9 mouse cellular contexts compared by ENCODE assay signal in the genomic region with DNA sequence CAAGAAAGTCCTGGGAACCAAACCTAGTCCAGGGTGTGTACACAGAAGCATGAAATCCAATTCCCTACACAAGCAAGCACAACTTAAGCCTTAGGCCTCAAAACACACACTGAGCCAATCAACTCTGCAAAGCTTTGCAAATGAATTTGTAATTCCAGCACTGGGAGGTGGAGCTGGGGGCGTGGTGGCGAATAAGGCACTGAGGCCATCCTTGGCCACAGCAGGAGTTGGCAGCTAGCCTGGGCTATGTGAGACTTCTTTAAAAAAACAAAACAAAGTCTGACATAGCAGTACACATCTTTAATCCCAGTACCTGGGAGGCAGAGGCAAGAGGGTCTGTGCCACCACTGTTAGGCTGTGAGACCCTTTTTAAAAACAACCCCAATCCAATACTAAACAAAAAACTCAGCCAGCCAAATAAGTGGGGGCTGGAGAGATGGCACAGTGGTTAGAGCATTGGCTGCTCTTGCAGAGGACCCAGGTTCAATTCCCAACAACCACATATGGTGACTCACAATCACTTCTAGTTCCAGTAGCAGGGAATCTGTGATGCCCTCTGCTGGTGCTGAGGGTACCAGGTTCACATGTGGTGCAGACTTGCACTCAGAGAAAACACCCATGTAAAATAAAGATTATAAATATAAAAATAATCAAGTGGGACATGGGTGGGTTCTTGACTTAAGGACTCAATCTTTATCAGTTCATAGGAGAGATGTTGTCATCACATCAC. TPM values are rescaled to one million over a fixed set of nuclear protein-coding genes. Genes with fewer than 3 reads are reported as not detected.
DNase-seq lines count a peak whose midpoint lies in the region; ATAC-seq and TF ChIP-seq lines count a peak whose summit lies in the region.
"Had no signal": no experiment of that assay in that cellular context is flagged by ENCODE, and none has a peak within 500 bp of the region (broad histone marks: within the 10 kb centered on the region; RNA-seq: fewer than 3 reads in every experiment).

No protein-coding gene starts in this region.

- H3K36me3 ChIP-seq in hindbrain, postnatal 0 days (ENCODE audit: insufficient read depth, low read length) = peaks cover 6% of the 10 kb centered on the region; the same call in 1 of the 2 replicates
- H3K36me3 ChIP-seq in hindbrain, embryonic 12.5 days = peaks cover 9% of the 10 kb centered on the region

- no peak overlapping the region for H3K4me2 ChIP-seq in hindbrain, postnatal 0 days (ENCODE audit: low read depth, low read length)
- no peak overlapping the region for H3K4me2 ChIP-seq in hindbrain, embryonic 12.5 days (replicated peaks)
- H3K4me2 ChIP-seq: stomach, embryonic 15.5 days had no signal

- WGBS in hindbrain, postnatal 0 days = 53% methylated on average over 2 of the region's 2 CpGs
- WGBS in hindbrain, embryonic 12.5 days = 91% methylated on average over 2 of the region's 2 CpGs

- peak; percentile 26 for DNase-seq in hindbrain, postnatal 0 days (ENCODE audit: low spot score)
- DNase-seq in 3134 (ENCODE audit: extremely low read depth, insufficient read length, low spot score) = peak; percentile 34
- DNase-seq in ES-CJ7 (ENCODE audit: low read depth, low spot score) = peak; percentile 49
- DNase-seq in gonadal fat pad, adult 2 months (ENCODE audit: low read depth) = peak; percentile 88
- no peak for DNase-seq in embryo, embryonic 10.5 days (ENCODE audit: low spot score)
- DNase-seq in B cell, adult 2 months = no peak
- no peak for DNase-seq in right cerebral cortex, postnatal 25 days

- no peak overlapping the region for H3K27ac ChIP-seq in hindbrain, postnatal 0 days
- H3K27ac ChIP-seq in hindbrain, embryonic 12.5 days = no peak overlapping the region
- H3K27ac ChIP-seq: stomach, embryonic 15.5 days had no signal

- no peak overlapping the region for H3K4me3 ChIP-seq in hindbrain, postnatal 0 days (ENCODE audit: low read length)
- H3K4me3 ChIP-seq in hindbrain, embryonic 12.5 days = no peak overlapping the region
- H3K4me3 ChIP-seq: stomach, embryonic 15.5 days had no signal

- no peaks in the 10 kb centered on the region for H3K27me3 ChIP-seq in hindbrain, postnatal 0 days (ENCODE audit: insufficient read depth, low read length)
- no peaks in the 10 kb centered on the region for H3K27me3 ChIP-seq in hindbrain, embryonic 12.5 days
- H3K27me3 ChIP-seq: stomach, embryonic 15.5 days had no signal

- 0 out of 2 replicates have a peak, but pooled peaks have one; percentile 11 for TF ChIP-seq CTCF in hindbrain, postnatal 0 days (IDR thresholded peaks at IDR 0.05; ENCODE audit: low read depth)

- no peak for ATAC-seq in hindbrain, postnatal 0 days
- no peak for ATAC-seq in hindbrain, embryonic 12.5 days (ENCODE audit: low FRiP score)

- no peaks in the 10 kb centered on the region for H3K9me3 ChIP-seq in hindbrain, postnatal 0 days (ENCODE audit: low read length)
- H3K9me3 ChIP-seq in hindbrain, embryonic 12.5 days (replicated peaks) = no peaks in the 10 kb centered on the region
- H3K9me3 ChIP-seq: stomach, embryonic 15.5 days had no signal

- no peak overlapping the region for H3K9ac ChIP-seq in hindbrain, postnatal 0 days (replicated peaks; ENCODE audit: low read length)
- H3K9ac ChIP-seq in hindbrain, embryonic 12.5 days = no peak overlapping the region
- H3K9ac ChIP-seq: stomach, embryonic 15.5 days had no signal

- H3K4me1 ChIP-seq in hindbrain, postnatal 0 days (ENCODE audit: insufficient read depth, low read length) = 0 out of 2 replicates have a peak, but pooled peaks cover 4% of the 10 kb centered on the region
- 0 out of 2 replicates have a peak, but pooled peaks cover 9% of the 10 kb centered on the region for H3K4me1 ChIP-seq in hindbrain, embryonic 12.5 days

RNA-seq across cellular contexts. Expression of gene Gpd1l, which starts 12.3 kb away (rescaled TPM):
- total RNA-seq in hindbrain, postnatal 0 days (2014; rRNA removed) = 75.9 and 79.3 TPM in 2 replicates
- polyA plus RNA-seq in hindbrain, postnatal 0 days (2015; fragmentation: Nextera tagmentation; extraction: Ambion mirVana) = 35.7 and 40.9 TPM in 2 replicates
- polyA plus RNA-seq in hindbrain, embryonic 12.5 days (2016; fragmentation: Nextera tagmentation; extraction: Ambion mirVana) = 16.3 and 17.2 TPM in 2 replicates
- polyA plus RNA-seq in gonadal fat pad, adult 2 months (2012; rRNA removed) = 25.8 and 26.0 TPM in 2 replicates

RNA-seq across cellular contexts. Expression of gene Osbpl10, which starts 56.9 kb away (rescaled TPM):
- 18.2 and 22.5 TPM in 2 replicates for total RNA-seq in hindbrain, postnatal 0 days (2014; rRNA removed)
- polyA plus RNA-seq in hindbrain, postnatal 0 days (2015; fragmentation: Nextera tagmentation; extraction: Ambion mirVana) = 3.0 and 3.3 TPM in 2 replicates
- 2.9 and 3.3 TPM in 2 replicates for polyA plus RNA-seq in hindbrain, embryonic 12.5 days (2016; fragmentation: Nextera tagmentation; extraction: Ambion mirVana)
- 7.1 and 13.1 TPM in 2 replicates for polyA plus RNA-seq in gonadal fat pad, adult 2 months (2012; rRNA removed)

Comparison
In these comparisons a context has a peak if more than half of its experiments do, and no peak if none do; other contexts are left out.
1. DNase-seq: peak in hindbrain, postnatal 0 days (single experiment), 3134 (single experiment), ES-CJ7 (single experiment) and gonadal fat pad, adult 2 months (single experiment); none in embryo, embryonic 10.5 days (single experiment), B cell, adult 2 months (0 of 2) and right cerebral cortex, postnatal 25 days (single experiment).